Mouse (Mus musculus) forebrain, embryonic 11.5 days (tissue): ENCODE data around the gene Ccdc91. TPM values are rescaled to one million over a fixed set of nuclear protein-coding genes. Genes with fewer than 3 reads are reported as not detected.

ENCODE experiments used
- ATAC-seq: fragments of 200-750 bp; cut with Nextera tagmentation; replicated peaks from 2 replicates; pipeline ENCODE4 v1.8.0; 2017; ENCODE audit warnings: moderate TSS enrichment; ENCODE audit not compliant: low FRiP score
- DNase-seq: peaks from one replicate; pipeline ENCODE4 v3.0.0-alpha.2; 2017; ENCODE audit warnings: low spot score
- H3K27ac ChIP-seq: fragments of 300-500 bp; sonication (generic); 2 replicates; pipeline ENCODE4 v1.5.1; 2014; ENCODE audit warnings: low read depth, low read length
- H3K27me3 ChIP-seq: fragments of 300-500 bp; sonication (generic); 2 replicates; pipeline ENCODE4 v1.6.1; 2014; ENCODE audit warnings: mild to moderate bottlenecking, low read length, mixed read lengths; ENCODE audit not compliant: control insufficient read depth, insufficient read depth
- H3K36me3 ChIP-seq: fragments of 300-500 bp; sonication (generic); 2 replicates; pipeline ENCODE4 v1.6.1; 2014; ENCODE audit warnings: mild to moderate bottlenecking, low read length, moderate library complexity, mixed read lengths; ENCODE audit not compliant: control insufficient read depth, insufficient read depth
- H3K4me1 ChIP-seq: fragments of 300-500 bp; sonication (generic); replicated peaks from 2 replicates; pipeline ENCODE4 v1.6.1; 2014; ENCODE audit warnings: low read length, mixed read lengths; ENCODE audit not compliant: control insufficient read depth, insufficient read depth
- H3K4me2 ChIP-seq: fragments of 300-500 bp; sonication (generic); 2 replicates; pipeline ENCODE4 v1.6.1; 2014; ENCODE audit warnings: low read depth, mild to moderate bottlenecking, low read length, moderate library complexity, mixed read lengths; ENCODE audit not compliant: severe bottlenecking
- H3K4me3 ChIP-seq: fragments of 300-500 bp; sonication (generic); 2 replicates; pipeline ENCODE4 v1.5.1; 2014; ENCODE audit warnings: low read depth, low read length
- H3K9ac ChIP-seq: fragments of 300-500 bp; sonication (generic); 2 replicates; pipeline ENCODE4 v1.6.1; 2014; ENCODE audit warnings: low read length
- H3K9me3 ChIP-seq: fragments of 300-500 bp; sonication (generic); 2 replicates; pipeline ENCODE4 v1.6.1; 2016; ENCODE audit warnings: low read length, mixed read lengths; ENCODE audit not compliant: control insufficient read depth
- WGBS: fragments of 180-500 bp; shearing (Covaris S2); extraction: QIAGEN DNeasy Blood & Tissue Kit; methylation state at CpG from one replicate; pipeline ENCODE4 v1.1.7; 2014; 5-methylcytosine and 5-hydroxymethylcytosine counted together
- polyA plus RNA-seq: library from polyadenylated mRNA; unstranded; fragments of >200 nt; fragmentation: Nextera tagmentation; extraction: Ambion mirVana; gene quantifications from 2 replicates; pipeline ENCODE4 v1.2.1, GENCODE M21; 2014

Gene Ccdc91
- polyA plus RNA-seq, 1 experiment from 2014 or later: 27.3 TPM

DNA sequence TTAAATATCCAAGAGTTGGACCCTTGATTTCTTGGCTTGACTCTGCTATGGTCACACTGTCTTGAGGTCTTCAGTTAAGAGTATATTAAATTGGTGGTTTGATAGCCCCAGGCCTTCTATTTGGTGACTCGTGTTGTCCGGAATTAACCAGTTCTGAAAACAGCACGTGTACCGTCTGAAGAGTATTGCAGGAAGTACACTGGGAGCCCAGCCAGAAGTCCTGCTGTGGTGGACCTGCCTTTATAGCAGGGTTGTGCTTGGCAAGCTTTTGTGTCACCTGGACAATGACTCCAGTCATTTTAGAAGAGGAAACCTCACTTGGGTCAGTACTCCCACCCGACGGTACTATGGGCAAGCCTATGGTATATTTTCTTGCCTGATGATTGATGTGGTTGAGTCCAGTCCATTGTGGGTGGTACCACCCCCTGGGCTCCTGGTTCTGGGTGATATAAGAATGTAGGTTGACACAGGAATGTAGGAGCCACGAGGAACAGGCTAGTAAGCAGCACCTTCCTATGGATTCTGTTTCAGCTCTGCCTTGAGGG is 63.5 kb downstream of the Ccdc91 start:
- H3K4me1 ChIP-seq: no peaks in the 10 kb centered on the region
- 90% methylated on average over 7 of the region's 7 CpGs for whole genome bisulfite sequencing
- DNase-seq (no peak), ATAC-seq (no peak)
- no peak overlapping the region for H3K4me2 ChIP-seq
- H3K27me3 ChIP-seq: no peaks in the 10 kb centered on the region
- H3K9me3 ChIP-seq: no peaks in the 10 kb centered on the region
- H3K9ac ChIP-seq: no peak overlapping the region
- no peaks in the 10 kb centered on the region for H3K36me3 ChIP-seq
- H3K4me3 ChIP-seq: no peak overlapping the region
- no peak overlapping the region for H3K27ac ChIP-seq

DNA sequence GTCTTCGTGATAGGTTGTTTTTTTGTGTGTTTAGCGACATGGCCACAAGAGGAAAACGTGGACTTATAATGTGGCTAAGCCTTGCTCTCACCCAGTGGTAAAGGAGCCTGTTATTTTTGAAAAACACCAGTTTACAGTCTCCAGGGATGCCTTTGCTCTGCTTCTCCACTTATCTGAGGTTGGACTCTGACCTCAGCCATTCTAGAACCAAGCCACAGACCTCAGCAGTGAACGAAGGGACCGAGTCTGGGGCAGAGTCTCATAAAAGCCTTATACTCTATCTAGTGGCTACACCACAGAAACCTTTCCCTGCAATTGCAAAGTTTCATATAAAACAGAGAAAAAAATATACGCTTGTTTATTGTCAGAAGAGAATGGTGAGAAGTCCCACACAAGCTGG is 65.3 kb downstream of the Ccdc91 start:
- no peak overlapping the region for H3K4me2 ChIP-seq
- H3K4me1 ChIP-seq: no peaks in the 10 kb centered on the region
- H3K27ac ChIP-seq: no peak overlapping the region
- no peak overlapping the region for H3K4me3 ChIP-seq
- no peaks in the 10 kb centered on the region for H3K9me3 ChIP-seq
- WGBS: 90% methylated on average over 6 of the region's 6 CpGs
- no peak for ATAC-seq
- H3K9ac ChIP-seq: no peak overlapping the region
- H3K36me3 ChIP-seq: no peaks in the 10 kb centered on the region
- no peaks in the 10 kb centered on the region for H3K27me3 ChIP-seq
- no peak for DNase-seq

DNA sequence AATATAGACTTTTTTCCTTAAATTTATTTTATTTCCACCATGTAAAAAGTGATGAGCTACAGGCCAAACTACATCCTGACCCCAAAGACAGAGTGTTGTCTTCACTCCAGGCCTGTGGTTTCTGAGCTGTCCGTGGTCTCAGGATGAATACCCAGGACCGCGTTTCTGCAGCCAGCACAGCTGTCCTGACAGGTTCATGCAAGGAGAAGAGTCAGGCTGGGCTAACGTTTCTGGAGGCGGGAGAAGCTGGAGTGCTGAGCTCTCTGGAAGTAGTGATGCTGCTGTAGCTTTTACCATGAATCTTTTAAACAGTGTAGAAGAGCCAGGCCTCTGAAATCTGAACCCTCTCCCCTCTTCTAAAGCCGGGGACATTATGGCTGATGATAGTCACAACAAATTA is 80.0 kb downstream of the Ccdc91 start:
- no peaks in the 10 kb centered on the region for H3K4me1 ChIP-seq
- no peaks in the 10 kb centered on the region for H3K27me3 ChIP-seq
- WGBS: 82% methylated on average over 6 of the region's 6 CpGs
- ATAC-seq: no peak
- no peak overlapping the region for H3K27ac ChIP-seq
- H3K9me3 ChIP-seq: no peaks in the 10 kb centered on the region
- no peak overlapping the region for H3K4me3 ChIP-seq
- DNase-seq: no peak
- no peaks in the 10 kb centered on the region for H3K36me3 ChIP-seq
- H3K4me2 ChIP-seq: no peak overlapping the region
- no peak overlapping the region for H3K9ac ChIP-seq

DNA sequence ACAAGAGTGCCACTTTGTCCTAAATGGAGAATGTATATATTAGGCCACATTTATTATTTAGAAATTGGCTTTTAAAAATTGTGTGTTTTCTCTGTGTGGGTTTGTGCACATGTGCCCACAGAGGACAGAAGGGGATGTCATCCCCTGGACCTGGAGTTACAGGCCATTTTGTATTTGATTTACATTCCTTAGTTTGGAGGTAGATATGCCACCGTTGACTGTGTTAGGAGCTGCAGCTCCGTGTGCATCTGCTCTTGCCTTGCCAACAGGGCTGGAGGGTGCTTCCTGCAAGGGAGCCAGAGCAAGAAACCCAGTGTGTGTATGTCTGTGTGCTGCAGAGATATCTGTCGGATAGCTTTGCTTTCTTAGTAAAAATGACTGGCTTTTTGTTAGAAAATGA is 83.7 kb downstream of the Ccdc91 start:
- H3K9ac ChIP-seq: no peak overlapping the region
- H3K4me3 ChIP-seq: no peak overlapping the region
- H3K27ac ChIP-seq: no peak overlapping the region
- DNase-seq (no peak), ATAC-seq (no peak)
- H3K36me3 ChIP-seq: no peaks in the 10 kb centered on the region
- WGBS: 86% methylated on average over 3 of the region's 3 CpGs
- no peaks in the 10 kb centered on the region for H3K27me3 ChIP-seq
- no peak overlapping the region for H3K4me2 ChIP-seq
- no peaks in the 10 kb centered on the region for H3K9me3 ChIP-seq
- H3K4me1 ChIP-seq: no peaks in the 10 kb centered on the region

DNA sequence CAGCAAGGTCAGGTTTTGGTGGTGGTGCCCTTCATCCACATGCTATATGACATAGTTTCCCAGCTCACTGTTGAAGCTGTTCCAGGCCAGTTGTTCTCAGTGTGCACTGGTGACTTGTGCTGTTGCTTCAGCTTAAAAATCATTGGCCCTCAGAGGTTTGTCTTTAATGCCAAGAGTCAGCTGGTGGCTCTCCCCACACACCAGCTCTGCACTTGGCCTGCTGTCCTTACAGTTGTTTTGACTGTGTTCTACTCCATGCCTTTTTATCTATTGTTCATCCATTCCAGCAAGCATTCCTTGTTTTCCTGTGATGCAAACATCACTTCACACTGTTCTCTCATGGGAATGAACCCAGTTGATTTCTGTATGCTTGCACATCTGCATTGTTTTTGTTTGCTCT is 84.8 kb downstream of the Ccdc91 start:
- Histone ChIP-seq H3K9me3 (no peaks in the 10 kb centered on the region), H3K36me3 (no peaks in the 10 kb centered on the region), H3K4me1 (no peaks in the 10 kb centered on the region), H3K9ac (no peak overlapping the region), H3K4me2 (no peak overlapping the region), H3K27ac (no peak overlapping the region), H3K27me3 (no peaks in the 10 kb centered on the region), H3K4me3 (no peak overlapping the region)
- ATAC-seq (no peak), DNase-seq (no peak)

DNA sequence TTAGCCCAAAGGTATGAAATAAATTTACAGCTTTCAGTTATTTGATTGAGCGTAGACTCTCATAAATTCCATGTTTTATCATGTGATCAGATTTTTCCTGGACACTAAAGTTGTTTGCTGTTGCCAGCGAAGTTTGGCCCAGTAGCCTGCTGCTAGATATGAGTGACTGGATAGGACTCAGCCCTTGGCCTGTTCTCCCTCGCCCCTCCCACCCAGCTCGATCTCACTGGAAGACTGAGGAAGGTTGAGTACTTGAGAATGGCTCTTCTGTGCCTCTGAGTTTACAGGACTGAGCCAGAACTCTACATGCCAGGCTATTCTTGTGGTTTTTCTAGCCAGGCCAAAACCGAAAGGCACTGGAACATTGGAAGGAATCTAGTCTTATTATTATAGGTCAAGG is 93.6 kb downstream of the Ccdc91 start:
- H3K36me3 ChIP-seq: no peaks in the 10 kb centered on the region
- WGBS: 93% methylated on average over 5 of the region's 5 CpGs
- no peak for DNase-seq
- no peak overlapping the region for H3K4me3 ChIP-seq
- H3K9ac ChIP-seq: no peak overlapping the region
- H3K4me2 ChIP-seq: no peak overlapping the region
- H3K27me3 ChIP-seq: no peaks in the 10 kb centered on the region
- no peak for ATAC-seq
- H3K9me3 ChIP-seq: no peaks in the 10 kb centered on the region
- no peaks in the 10 kb centered on the region for H3K4me1 ChIP-seq
- H3K27ac ChIP-seq: no peak overlapping the region

DNA sequence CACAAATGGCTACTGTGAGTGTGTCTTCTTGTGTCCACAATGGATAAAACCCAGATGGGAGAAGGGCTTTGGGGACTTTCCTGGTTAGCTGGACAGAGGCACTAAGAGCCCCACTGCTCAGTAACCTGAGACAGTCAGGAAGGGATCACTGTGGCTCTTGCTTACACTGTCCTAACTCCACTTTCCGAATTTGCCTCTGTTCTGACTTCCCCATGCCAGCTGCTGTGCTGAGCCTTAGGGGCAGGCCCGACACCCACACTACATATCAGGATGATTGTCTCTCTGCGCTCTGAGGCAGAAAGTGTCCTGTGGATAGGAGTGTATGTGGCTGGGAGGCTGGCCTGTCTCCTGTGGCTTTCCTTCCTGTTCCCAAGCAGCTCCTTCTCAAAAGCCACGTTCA is 97.5 kb downstream of the Ccdc91 start:
- Histone ChIP-seq H3K27me3 (no peaks in the 10 kb centered on the region), H3K27ac (no peak overlapping the region), H3K4me1 (no peaks in the 10 kb centered on the region), H3K4me3 (no peak overlapping the region), H3K36me3 (no peaks in the 10 kb centered on the region), H3K9ac (no peak overlapping the region), H3K4me2 (no peak overlapping the region), H3K9me3 (no peaks in the 10 kb centered on the region)
- ATAC-seq (no peak), DNase-seq (no peak)
- 64% methylated on average over 4 of the region's 4 CpGs for WGBS

DNA sequence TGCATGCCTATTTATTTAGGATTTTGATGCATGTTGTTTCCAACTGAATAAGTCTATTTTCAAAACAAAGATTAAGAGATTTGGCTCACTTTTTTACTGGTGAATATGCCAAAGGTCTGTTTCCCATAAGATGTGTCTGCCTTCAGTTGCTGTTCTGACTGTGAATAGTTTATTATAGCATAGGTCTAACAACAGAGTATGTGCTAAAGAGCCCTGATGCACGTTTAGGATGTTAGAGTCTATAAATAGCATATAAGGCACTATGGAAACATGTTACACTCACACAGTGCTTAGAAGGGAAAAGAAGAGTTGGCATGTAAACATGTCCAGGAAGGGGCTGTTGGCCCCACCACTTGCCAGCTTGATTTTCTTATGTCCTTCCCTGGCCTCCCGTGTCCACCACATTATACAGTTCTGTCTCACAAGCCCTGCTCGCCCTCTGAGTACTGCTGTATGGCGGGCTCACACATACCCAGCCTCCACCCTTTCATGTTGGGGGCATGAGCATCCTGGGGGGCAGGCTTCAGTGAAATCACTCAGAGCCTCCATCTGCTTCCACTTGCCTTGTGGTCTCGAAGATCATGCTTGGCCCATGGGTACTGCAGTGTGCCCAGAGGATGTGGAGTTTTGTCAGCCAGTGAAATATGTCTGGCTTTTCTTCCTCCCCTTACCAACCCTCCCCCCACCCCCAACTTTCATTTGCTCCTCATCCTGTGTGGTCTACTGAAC is 99.0 kb downstream of the Ccdc91 start:
- WGBS: 75% methylated on average over 5 of the region's 5 CpGs
- Histone ChIP-seq H3K27ac (no peak overlapping the region), H3K4me1 (no peaks in the 10 kb centered on the region)

DNA sequence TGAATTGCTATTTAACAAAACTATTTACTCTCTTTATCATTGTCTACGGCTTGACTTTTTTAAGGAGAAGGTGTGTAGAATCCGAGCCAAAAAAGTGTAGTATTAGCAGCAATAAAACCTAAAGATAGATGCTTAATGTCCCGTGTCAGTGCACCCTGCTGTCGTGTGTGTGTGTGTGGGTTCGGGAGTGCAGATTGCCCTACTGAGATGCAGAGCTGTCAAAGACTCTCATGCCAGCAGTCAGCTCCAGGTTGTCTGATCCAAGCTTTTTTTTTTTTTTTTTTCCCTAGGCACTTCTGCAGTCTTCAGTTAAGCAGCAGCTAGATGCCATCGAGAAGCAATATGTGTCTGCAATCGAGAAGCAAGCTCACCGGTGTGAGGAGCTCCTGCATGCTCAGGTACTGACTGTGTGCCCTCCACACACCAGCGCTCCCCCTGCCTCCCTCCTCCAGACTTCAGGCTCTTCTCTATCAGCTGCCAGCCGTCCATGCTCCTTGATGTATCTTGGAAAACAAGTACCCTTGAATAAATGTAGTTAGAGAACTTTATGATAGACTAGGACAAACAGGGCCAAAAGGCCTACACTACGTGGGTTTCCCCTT is 99.7 kb downstream of the Ccdc91 start:
- ATAC-seq (no peak), DNase-seq (no peak)
- no peaks in the 10 kb centered on the region for H3K27me3 ChIP-seq
- H3K4me3 ChIP-seq: no peak overlapping the region
- H3K4me1 ChIP-seq: no peaks in the 10 kb centered on the region
- WGBS: 71% methylated on average over 11 of the region's 11 CpGs
- H3K9ac ChIP-seq: no peak overlapping the region
- no peak overlapping the region for H3K27ac ChIP-seq
- no peaks in the 10 kb centered on the region for H3K9me3 ChIP-seq
- H3K4me2 ChIP-seq: no peak overlapping the region
- H3K36me3 ChIP-seq: no peaks in the 10 kb centered on the region

More for the DNA sequence above, 99.0 kb downstream of the Ccdc91 start:
- no peak overlapping the region for H3K4me2 ChIP-seq
- no peak for ATAC-seq
- H3K27me3 ChIP-seq: no peaks in the 10 kb centered on the region
- no peaks in the 10 kb centered on the region for H3K9me3 ChIP-seq
- H3K36me3 ChIP-seq: no peaks in the 10 kb centered on the region
- DNase-seq: no peak
- no peak overlapping the region for H3K9ac ChIP-seq
- H3K4me3 ChIP-seq: no peak overlapping the region
